Mouse (Mus musculus) mouse trophoblast stem cell (cell line): ENCODE results near the gene Unkl.
"Not testable (repeated sequence)": the region's sequence is repeated elsewhere in the genome, so short reads cannot be mapped to it uniquely, and the experiment has no call there.

ENCODE experiments used
- in situ Hi-C, 2 experiments: fragments of 300-500 bp; cut with MseI, MboI; formaldehyde crosslinking; loops; 2 replicates in 1 of 2; 3 replicates in 1 of 2; pipeline ENCODE4 v1.15.1; 2025

Gene Unkl

DNA sequence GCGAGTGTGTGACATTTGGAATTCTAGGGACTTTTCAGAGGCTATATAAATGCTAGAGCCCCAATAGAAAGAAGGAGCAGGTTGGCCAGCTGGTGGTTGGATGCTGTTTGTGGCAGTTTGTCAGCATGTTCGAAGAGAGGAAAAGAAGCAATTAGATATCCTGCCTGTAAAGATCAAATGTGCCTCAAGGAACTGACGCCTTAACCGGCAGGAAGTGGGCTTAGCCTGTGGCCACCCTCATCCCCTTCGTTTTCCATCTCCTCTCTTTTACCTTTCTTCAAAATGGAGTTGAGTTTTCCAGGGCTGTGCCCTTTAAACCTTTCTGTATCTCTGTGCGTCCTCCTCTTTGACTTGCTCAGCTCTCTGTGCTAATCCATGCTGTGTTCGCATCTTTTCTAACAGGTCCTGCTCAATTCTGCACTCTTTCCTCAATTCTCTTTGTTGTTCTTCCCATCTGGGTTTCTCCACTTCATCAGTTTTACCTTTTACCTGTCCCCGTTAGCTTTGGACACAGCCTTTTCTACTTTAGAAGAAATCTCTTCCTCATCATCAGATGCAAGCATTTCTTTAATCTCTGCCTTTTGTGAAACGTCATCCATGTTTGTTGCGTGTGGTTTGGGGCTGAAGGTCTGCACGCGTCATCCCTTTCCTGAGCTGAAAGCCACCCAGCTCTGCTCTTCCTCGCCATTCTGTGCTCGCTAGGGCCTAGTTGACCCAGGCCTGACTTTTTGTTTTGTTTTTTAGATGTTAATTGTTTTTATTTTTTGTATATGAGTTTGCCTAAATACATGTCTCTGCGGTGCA lies 31.5 kb downstream of the Unkl start:
- in situ Hi-C loops: no loop called here

DNA sequence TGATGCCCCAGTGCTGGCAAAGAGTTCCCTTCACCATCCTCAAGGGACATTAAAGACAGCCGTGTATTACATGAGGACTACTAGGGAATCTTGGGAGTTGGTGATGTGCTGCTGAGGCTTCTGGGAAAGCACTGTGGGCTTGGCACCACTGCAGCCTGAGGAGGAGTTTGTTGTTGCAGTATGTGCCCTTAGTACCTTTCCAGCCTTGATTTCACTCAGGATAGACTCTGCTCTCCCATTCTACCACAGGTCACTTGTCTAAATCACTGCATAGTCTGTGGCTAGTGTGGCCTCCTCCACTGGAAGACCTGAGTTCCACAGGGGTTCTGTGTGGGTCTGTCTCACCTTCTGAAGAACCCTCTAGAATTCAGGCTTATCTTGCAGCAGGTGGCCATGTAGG lies 32.5 kb downstream of the Unkl start:
- in situ Hi-C loops: no loop called here

DNA sequence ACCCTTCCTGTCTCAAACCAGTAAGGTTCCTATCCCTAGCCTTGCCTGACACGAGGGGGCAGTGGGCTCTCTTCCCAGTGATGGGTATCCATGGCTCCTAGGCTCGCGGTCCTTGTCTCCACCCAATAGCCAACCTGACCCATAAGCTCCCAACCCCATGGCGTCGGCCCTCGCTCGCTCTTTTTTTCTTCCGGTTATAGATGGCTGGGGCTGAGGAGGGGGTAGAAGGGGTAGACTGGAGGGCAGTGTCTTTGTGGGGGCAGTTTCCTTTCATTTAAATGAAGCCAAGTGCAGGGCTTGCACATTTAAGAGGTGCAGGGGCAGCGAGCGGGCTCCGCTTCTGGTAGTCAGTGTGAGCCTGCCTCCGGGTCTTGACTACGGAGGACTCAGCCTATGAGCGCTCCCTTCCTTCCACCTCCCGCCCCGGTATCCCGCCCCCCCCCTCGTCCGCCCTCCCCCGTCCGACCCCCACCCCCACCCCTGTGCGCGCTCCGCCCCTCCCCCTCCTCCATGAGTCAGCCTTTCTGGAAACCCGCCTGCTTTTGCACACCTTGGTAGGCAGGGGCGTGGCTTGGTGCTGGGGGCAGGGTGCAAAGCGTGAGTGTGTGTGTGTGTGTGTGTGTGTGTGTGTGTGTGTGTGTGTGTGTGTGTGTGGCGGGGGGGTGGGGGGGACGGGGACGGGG lies 33.8 kb downstream of the Unkl start:
- in situ Hi-C loops: no loop called here

DNA sequence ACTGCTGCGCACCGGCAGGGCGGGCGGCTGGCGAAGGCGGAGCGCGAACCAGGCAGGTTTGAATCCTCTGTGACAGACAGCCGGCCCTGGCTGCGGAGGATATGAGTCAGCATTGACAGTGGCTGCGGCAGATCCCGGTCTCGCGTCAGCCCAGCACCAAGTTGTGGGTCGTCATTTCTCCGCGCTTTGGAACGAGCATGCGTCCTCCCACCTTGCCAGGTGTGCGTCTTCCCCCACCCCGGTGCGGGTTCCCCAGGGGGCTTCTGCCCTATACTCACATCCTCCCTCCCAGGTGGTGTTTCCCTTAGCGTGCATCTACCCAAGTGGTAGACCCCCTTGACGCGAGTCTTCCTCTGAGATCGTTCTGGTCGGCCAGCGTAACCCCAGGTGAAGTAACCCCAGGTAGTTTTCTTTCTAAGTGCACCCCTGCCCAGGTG lies 34.3 kb downstream of the Unkl start:
- in situ Hi-C loops: not testable (repeated sequence)

DNA sequence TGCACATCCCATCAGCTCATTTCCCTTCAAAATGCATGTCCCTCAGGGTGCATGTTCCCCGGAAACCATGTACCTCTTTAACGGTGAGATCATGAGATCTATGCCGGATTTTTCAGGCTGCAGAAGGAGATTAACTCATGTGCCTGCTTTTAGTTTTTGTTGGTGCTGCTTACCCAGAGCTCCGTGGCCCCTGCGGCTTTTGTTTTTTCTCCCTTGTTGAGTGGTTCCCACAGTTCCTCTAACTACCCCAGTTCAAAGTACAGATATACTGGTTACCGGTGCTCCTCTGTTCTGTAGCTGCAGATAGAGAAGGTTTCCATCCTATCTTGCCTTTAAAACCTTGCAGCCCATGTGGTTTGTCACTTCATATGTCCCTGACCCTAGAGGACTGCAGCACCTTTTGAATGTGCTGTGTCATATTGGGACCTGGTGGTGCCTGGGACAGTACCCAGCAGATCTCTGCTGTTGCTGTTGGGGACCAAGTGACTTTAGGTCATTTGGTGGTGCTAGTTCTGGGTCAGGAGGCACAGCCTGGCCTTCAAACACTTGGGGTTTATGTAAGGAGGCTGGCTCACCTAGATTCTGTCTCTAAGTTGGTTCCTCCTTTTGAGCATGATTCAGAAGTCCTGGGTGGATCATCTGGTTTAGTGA lies 34.9 kb downstream of the Unkl start:
- in situ Hi-C loops: no loop called here

GRCm38 (mm10) chr17:25224586-25225222 lies 36.5 kb downstream of the Unkl start:
- in situ Hi-C loops: no loop called here

DNA sequence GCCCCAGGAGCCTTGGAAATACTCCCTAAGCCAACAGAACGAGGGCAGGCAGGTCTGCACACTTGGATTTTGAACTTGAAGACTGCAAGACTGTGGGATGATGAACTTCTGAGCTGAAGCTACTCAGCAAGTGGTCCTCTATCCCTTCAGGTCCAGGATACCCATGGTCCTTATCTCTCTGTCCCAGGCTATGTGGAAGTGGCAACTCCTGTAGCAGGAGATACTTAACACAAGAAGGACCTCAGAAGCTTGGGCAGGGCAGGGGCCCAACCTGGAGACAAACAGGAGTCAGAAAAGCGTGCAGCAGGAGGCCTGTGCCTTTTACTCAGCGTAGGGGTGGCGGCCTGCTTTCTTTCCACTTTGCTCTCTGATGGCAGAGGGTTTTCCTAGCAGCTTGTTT lies 37.5 kb downstream of the Unkl start:
- in situ Hi-C loops: no loop called here

DNA sequence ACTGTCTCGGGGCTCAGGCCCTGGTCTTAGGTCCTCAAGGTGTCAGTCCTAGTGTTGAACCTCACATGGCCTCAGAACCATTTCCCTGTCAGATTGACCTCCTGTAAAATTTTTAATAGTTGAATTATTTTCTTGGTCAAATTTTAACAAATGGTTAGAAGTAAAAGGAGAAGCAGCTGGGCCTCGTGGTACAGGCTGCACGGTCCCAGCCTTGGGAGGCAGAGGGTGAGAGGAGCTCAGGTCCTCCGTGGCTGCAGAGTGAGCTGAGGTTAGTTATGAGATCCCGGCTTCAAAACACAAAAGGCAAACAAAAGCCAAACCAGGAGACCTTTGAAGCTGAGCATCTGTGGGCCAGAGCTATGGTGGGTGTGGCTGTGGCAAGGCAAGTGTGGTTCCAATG lies 39.8 kb downstream of the Unkl start:
- in situ Hi-C loops: no loop called here

- in situ Hi-C loops: not testable (repeated sequence)
Observed at GRCm38 (mm10) chr17:25230014-25230655, 41.9 kb downstream of the Unkl start.

DNA sequence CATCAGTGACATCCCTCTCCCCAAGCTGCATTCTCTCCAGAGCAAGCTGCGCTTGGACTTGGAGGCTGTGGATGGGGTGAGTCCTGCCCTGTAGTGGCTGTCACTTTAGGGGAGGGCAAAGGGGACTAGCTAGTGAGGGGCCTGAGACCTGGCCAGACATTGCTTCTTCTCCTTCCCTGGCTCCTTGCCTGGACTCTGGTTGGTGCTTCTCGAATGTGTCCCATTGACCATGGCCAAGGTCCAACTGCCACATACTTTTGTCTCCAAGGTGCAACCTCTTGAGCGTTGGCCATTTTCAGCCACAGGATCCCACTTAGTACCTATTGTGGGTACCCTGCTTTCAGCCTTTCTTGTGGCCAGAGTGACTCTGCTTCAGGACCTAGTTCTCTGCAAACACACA lies 42.5 kb downstream of the Unkl start:
- in situ Hi-C loops: no loop called here

DNA sequence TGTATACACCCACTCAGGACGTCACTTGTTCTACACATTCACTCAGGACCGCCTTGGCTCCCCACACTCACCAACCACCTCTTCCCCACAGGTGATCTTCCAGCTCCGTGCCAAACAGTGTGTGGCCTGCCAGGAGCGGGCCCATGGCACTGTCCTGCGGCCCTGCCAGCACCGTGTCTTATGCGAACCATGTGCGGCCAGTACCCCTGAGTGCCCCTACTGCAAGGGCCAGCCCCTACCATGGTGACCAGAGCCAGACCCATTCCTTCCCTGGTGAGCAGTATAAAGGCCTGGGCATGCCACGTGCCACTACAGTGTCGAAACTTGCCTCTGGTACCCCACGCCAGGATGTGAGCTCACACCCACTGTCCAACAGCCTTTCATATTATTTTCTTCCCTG lies 43.4 kb downstream of the Unkl start:
- in situ Hi-C loops: not testable (repeated sequence)

DNA sequence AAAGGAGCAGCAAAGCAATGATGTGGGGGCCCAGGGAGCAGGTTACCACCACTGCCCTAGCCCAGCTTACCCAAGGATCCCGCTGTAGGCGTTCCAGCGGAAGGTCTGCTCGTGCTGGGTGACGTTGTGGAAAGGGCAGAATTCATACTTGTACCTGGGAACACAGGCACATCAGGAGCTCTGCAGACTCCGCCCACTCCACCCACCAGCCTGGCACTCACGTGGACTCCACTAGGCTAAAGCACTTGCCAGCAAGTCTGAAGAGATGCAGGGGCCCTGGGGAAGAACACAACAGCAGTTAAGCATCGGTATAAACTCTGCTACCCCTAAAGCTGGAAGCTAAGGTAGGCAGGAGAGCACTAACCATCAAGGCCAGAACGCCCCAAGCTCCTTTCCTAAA lies 47.4 kb downstream of the Unkl start:
- in situ Hi-C loops: no loop called here

DNA sequence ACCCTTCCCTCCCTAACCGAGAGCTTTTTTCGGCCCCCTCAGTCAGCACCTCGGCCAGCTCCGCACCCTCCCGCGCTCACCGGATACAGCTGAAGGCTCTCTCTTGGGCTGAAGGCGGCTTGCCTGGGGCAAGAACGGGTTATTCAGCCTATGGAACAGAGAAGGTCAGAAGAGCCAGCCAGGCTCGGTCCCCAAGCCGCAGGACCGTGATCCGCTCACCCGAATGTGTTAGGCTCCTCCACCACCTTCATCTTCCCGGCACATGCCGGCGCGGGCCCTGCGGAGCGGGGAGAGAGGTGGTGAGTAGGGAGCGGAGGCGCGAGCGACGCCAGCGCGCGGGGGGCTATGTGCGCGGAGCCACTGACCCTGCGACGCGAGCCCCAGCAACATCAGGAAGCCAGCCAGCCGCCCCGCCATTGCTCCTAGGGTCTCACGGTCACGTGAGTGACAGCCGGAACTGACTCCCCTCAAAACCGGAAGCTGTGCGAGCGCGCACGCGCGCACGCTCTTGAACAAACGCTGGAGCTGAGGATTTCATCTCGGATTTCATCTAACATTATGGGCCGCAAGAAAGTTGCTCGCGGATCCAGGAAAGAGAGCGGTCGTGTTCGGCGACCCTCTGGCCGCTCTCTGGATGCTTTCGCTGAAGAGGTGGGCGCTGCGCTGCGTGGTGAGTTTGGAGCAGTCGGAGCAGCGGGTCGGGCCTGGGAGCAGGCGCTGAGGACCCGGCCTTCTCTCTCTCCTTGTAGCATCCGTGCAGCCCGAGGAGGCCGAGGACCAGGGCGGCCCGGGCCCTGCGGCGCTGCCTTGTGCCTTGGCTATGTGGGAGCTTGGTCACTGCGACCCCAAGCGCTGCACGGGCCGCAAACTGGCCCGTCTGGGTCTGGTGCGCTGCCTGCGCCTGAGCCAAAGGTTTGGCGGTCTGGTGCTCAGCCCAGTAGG lies 51.8 kb downstream of the Unkl start, which contains the start of the genes Gnptg and Tsr3:
Gene Gnptg, minus strand, starts transcription at position 430 of the 942 bp plus-strand sequence.
Gene Tsr3, plus strand, starts transcription at position 476 of the 942 bp plus-strand sequence.
- in situ Hi-C loops: no loop called here

DNA sequence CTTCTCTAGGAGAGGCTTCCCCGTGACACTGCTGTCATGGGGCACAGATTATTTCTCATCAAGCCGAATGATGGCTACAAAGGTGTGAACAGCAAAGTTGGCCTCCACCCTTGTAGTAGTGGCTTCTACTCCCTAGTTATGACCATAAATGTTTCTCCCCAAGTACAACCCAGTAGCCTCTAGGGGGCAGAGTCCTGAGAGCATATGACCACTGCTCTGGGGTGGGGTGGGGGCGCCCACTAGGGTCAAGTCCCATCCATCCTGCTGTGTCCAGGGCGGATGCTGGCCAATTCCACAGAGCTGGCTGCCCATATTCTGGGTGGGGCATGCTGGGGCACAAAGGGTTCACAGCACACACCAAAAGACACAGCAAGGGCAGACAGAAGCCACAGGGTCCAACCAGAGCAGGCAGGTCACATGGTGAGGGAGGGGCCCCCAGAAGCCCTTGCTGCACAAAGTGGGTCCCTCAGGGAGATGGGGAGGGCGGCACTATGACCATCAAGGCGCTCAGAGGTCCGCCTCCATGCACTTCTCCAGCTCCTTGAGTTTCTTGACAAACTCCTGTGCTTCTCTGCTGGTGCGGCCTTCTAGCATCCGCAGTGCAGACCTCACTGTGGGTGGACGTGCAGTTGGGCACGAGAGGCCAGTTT lies 55.1 kb downstream of the Unkl start:
- in situ Hi-C loops: no loop called here

- in situ Hi-C loops: no loop called here
Observed at GRCm38 (mm10) chr17:25244239-25244638, 56.0 kb downstream of the Unkl start.

GRCm38 (mm10) chr17:25248033-25248750 lies 60.0 kb downstream of the Unkl start:
- in situ Hi-C loops: no loop called here

DNA sequence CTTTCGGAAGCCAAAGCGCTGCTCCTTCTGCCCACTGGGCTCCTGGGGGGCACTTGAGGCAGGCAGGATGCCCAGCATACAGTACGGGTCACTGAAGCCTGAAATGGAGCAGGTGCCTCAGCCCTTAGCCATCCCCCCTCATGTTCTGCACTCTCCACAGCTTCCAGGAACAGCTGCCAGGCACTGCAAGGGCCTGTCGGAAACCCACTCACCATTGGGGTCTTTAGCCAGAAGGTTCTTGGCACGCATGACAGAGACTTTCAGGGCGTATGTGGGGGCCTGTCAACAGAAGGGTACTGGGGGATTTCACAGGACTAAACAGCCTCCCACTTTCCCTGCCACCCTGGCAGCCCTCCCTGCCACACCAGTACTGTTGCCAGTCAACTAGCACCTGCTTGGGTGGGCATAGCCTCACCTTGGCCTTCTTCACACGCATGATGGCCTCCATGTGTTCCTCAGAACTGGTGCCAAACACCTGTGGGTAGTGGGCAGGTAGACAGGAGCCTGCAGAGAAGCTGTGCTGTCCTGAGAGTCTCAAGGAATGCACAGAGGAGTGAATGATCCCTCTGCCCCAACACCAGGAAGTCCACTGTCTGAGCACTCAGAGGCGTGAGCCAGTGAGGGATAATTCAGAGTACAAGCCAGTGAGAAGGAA lies 62.1 kb downstream of the Unkl start:
- in situ Hi-C loops: no loop called here

DNA sequence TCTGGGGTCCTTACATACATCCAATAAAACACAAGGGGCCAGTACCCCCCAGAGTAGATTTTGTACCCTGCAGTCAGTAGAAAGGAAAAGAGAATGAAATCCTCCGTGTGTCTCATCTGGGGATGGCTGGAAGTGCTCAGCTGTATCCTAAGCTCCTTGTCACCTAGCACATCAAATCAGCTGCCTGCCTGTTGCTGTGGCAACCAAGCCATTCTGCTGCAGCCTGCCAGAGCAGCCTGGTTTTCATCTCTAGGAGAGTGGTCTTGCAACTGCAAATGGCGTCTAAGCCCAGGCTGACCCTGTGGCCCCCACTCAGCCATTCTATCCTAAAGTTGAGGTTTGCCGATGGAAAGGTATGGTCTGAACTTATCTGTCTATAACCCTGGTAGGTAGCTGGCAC lies 64.4 kb downstream of the Unkl start:
- in situ Hi-C loops: no loop called here

DNA sequence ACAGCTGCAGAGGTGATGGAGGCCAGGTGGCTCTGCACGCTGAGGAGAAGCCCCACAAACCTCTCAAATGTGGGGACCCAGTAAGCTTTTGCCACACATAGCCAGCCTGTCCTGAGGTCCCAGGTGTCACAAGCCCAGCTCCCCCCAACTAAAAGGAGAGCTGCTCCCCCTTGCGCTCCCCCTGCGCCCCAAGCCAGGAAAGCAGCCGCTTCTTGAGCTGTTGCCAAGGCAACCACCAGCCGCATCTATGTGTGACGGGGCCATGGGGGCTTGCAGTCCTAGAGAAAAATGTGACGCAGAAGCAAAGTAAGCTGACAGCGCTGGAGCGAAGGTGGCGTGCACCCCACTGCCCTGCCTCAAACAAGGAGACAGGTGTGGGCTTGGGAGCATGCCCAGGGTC lies 65.6 kb downstream of the Unkl start:
- in situ Hi-C loops: no loop called here
